Mouse (Mus musculus): Measurements from ENCODE around the gene Exosc2.
"Not testable (repeated sequence)": the region's sequence is repeated elsewhere in the genome, so short reads cannot be mapped to it uniquely, and the experiment has no call there.

Gene Exosc2

DNA sequence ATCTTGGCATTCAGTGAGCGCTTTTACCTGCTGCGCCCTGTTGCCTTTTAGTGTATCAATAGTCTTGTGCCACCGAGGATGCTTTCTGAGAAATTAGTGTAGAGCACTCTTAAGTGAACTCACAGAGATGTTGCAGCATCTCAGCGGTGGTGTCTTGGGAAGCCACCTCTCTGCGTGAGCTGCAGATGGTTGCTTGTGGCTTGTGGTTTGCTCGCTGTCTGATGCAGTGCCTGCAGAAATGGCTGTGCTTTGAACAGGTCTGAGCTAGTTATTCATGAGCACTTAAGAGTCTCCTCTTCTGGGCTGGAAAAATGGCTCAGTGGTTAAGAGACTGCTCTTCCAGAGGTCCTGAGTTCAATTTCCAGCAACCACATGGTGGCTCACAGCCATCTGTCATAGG is 8.1 kb downstream of the Exosc2 start:
- DNase-seq: no peak

DNA sequence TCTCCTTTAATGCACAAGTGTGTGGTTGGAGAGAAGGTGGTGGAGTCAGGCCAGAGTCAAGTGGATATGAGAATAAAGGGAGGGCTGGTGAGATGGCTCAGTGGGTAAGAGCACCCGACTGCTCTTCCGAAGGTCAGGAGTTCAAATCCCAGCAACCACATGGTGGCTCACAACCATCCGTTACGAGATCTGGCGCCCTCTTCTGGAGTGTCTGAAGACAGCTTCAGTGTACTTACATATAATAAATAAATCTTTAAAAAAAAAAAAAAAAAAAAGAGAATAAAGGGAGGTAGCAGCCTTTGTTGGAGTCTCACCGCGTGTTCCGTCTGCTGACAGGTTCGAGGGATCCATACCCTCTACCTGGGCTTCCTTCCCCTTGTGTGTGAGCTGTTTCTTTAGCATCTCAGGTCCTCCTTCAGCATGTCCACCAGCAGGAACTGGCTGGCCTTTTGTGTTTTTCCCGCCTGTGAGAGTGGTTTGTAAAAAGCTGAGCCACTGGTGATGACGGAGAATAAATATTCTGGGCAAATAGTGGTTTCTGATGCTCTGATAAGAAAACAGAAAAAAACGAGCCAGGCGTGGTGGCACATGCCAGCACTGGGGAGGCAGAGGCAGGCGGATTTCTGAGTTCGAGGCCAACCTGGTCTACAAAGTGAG is 10.7 kb downstream of the Exosc2 start:
- DNase-seq: not testable (repeated sequence)

DNA sequence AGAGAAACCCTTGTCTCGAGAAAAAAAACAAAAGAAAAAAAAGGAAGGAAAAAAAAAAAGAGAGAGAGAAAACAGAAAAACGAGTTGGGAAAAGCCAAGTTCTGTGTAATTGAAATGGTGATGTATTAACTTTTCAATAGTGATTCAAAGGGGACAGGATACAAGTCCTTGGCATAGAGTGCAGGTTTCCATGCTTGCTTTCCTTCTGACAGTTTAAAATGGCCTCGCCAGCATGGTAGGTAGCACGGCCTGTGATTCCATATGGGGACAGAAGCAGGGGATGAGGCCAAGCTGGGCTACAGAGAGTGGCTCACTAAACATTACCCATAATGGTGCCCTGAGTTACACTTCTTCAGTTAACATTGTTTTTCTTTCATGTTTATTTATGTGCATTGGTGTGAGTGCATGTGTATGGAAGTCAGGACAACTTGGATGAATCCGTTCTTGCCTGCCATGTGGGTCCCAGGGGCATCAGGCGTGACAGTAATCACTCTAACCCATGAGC is 11.3 kb downstream of the Exosc2 start:
- DNase-seq: peak in 1 of 2 experiments; percentile 43

DNA sequence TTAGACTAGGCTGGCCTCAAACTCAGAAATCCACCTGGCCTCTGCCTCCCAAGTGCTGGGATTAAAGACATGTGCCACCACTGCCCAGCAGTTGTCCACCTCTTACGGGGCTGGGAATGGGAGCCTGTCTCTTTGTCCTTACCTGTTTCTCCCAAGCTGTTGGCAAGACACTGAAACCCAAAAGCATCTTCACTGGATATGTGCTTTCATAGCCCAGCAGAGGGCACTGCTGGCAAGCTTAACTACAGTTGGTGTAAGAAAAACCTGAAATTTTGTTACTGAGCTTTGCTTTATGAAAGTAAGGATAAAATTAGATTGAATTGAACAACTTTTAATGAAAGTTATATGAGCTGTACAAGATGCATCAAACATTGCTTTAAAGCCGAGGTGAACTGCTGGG is 13.2 kb downstream of the Exosc2 start:
- peak; percentile 56 to 86 for DNase-seq

DNA sequence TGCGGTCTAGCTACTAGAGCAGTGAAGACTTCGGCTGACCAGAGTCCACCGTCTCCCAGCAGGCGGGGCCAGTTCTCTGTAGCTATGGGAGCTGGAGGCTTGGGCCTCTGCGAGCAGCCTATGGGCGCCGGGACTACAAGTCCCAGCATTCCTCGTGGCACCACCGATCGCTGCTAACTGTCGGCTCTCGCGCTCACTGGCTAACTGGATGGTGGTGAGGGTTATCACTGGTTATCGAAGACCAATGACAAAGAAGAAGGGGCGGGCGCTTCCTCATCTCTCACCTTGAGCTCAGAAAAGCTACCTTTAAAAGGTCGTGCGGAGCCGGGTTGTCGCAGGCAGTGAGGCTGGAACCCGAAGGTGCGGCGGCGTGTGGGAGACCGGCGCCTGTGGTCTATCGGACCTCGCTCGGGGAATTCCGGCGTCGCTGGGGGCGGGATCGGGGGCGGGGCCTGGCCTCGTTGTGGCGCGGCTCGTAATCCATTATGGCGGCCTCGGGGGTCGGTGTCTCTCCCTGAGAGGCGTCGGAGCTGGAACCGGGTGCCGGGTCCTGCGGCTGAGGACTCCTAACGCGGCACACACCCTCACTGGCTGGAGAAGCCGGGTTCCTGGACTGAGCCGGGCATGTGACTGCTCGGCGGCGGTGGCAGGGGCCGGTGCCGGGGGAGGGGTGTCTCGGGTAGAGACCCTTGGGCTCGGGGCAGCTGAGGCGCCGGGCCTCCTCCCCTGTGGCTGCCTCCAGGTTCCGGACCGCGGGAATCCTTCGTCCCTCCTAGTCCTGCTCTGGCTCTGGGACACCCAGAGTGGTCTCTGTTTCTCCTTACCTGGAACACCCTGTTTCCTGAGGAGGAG is 17.8 kb downstream of the Exosc2 start, which contains the start of gene Abl1:
Gene Abl1 (plus strand): TSS at position 303 of the 852 bp plus-strand sequence.
- DNase-seq: peak; percentile 97 to 99

DNA sequence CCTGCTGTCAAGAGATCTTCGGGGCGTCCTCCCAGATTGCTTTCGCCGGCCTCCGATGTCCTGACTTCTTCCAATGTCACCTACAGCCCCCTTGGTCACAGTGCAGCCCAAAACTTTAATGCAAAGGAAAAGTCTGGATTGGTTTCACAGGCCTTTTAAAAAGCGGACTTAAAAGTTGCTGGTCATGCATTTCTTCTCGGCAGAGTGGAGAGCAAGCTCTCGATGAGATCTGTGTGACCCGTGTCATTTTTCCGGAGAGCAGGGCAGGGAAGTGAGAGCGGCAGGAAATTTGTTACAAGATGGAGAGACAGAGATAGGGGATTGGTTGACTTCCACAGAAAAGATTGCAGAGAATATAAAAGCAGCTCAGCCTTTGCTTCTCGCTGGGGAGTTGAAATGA is 18.5 kb downstream of the Exosc2 start:
- peak; percentile 20 to 40 for DNase-seq

DNA sequence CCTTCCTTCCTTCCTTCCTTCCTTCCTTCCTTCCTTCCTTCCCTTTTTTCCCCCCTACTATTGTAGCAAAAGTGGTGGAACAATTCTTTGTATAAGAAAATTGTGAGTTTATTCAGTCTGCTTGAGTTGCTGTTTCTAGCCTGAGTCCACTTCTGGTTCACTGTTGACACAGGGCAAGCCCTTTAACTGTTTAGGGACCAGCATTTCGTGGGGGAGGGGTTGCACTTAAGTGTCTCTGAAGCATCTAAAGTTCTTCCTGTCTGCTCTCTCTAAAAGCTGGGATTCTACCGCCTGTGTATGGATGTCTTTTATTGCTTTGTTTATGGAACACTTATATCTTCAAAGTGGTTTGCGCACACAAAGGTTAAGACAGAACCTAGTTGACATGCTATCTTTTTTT is 19.5 kb downstream of the Exosc2 start:
- DNase-seq: peak in 1 of 2 experiments; percentile 36

DNA sequence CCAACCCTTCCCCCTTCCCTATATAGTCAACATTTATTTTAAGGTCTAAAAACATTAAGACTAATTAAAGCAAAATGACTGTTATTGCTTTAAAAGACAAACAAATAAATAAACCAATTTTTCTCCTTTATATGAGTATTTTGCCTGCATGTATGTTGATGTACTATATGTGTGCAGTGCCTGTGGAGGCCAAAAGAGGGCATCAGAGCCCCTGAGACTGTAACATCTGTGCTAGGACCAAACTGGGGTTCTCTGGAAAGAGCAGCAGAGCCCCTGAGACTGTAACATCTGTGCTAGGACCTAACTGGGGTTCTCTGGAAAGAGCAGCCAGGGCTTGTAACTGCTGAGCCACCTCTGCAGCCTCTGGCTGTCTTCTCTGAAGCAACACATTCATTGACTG is 27.7 kb downstream of the Exosc2 start:
- DNase-seq: peak in 1 of 2 experiments; percentile 38

DNA sequence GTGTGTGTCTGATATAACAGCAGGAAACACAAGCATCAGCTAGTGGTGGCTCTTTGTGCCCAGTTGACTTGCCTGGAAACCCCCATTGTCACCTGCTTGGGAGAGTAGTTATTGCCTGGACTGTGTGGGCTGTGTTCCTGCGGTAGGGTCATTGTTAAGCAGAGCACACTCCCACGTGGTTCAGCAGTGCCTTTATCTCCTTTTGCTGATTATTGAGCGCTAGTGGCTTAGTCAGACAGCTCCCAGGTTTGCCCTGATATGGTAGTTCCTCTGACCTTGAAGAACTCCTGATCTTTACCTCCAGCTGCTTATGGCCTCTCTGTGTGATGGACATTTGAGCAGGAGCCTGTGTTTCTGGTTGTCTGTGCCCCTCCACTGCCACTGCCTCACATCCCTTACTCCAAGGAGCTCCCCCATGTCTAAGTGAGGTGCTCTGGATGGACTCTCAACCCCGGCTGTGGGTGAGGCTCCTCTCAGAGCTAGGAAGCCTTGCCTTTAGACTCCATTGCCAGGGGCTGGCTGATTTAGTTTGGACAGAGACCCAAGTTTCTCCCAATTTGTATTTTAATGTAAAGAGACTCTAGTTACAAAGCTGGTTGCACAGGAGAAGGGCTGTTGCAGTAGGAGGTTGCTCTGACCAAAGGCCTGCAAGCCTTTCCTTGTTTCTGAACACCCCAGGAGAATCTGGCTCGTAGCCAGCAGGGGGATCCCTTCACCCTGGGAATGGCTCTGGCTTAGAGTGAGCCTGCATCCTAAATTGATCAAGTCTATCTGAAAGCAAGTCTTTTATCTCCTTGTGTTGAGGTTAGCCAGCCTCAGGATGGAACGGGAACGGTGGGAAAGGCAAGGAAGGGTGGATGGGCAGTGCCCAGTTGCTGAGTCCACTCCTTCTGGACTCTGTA is 30.3 kb downstream of the Exosc2 start:
- DNase-seq: peak; percentile 40 to 44

DNA sequence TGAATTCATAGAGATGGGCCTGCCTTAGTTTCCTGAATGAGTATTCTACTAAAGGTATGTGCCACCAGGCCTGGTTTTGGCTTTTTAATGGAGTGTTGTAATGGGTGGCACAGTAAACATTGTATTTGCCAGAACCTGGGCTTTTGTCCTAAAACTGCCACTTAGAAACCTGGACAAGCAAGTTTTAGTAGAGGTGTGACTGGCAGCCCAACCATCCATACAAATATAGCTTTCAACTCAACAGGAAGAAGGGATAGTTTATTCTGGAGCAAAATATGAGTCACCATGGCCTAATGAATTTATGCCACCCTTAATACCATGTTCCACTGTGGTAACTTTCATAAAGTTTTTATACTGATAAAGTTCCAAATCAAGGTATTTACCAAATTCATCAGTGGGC is 32.7 kb downstream of the Exosc2 start:
- no peak for DNase-seq

DNA sequence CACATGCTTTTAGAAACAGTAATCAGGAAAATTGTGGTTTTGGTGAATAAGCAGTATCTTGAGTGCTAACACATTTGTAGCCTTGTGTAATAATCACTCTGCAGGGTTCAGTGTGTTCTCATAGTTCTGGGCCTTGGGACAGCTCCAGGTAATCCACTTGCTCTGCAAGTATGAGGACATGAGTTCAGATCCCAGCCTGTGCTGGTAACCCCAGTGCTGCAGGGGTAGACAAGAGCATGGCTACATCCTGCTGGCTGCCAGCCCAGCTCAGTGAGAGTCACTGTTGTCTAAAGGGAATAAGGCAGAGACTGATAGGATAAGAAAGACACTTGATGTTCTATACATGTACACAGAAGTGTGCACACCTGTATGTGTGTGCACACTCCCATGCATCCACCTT is 35.4 kb downstream of the Exosc2 start:
- DNase-seq: no peak

DNA sequence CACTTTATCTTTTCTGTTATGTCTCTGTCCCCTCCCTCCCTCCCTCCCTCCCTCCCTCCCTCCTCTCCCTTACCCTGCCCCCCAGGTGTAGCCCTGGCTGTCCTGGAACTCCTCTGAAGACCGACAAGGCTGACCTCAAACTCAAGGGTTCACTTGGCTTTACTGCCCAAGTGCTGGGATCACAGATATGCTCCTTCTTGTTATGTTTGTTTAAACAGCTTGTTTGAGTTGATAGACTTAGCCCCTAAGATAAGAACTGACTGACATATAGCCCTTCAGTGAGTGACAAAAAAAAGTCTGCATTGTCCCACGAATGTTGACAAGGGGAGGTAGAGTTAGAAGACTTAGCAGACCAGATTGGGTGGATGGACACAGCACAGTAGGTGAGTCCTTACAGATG is 36.0 kb downstream of the Exosc2 start:
- no peak for DNase-seq

DNA sequence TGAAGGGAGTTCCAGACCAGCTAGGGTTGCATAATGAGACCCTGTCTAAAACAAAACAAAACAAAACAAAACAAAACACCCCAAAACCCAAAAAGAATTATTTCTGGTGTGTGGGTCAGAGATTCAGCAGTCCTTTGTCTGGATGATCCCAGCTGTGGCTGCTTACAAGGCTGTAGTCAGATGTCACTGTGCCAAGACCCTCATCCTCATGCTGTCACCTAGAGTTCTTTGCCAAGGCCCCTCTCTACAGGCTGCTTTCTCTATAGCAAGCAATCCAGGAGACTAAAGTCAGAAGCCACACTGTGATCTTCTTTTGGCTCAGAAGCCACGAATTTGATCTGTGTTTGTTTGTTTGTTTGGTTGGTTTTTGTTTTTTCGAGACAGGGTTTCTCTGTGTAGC is 42.2 kb downstream of the Exosc2 start:
- no peak for DNase-seq

DNA sequence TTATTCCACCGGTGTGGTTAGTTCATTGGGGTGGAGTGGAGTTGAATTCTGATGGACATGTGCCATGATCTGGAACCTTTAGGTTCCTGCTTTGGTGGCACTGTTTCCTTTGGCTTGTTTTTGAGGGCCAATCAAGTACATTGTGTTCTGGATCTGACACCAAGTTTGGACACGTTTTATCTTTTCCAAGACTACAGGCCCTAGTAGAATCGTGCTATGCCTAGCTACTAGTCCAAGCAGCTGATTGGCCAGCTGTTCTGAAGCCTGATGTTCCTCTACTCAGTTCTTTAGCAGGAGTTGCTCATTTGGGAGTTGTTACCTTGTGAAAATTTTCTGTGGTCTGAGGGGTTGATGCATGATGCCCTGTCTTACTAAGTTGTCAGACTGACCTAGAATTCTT is 43.3 kb downstream of the Exosc2 start:
- DNase-seq: no peak

DNA sequence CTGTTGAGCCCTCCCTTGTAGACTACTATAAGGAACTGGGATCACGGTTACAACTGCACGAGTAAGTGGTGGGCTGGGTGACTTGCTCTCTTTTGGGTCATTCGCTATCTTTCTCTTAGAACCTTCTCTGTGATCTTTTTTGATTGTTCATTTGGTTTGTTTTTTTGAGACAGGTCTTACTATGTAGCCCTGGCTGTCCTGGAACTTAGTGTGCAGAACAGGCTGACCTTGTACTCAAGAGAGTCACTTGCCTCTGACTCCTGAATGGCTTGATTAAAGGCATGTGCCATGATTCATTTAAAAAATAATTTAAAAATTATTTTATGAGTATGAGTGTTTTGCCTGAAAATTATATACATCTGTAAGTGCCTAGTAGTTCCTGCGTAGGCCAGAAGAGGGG is 44.3 kb downstream of the Exosc2 start:
- no peak for DNase-seq

DNA sequence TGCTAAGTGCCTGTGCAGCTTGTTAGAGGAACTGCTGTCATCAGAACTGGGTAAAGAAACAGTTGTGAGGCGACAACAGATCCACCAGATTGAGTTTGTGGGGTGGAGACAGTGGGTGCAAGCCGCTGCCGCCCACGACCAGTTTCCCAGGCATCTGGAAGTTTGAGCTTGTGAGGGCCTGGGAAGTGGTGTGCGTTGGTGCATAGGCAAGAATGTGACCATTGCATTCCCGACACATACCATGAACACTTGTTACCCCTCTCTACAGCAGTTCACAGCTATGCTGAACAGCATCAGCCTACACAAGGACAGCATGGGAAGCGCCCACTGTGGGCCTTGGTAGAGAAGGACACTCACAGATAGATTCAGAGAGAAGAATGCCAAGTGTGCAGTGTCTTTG is 45.5 kb downstream of the Exosc2 start:
- no peak for DNase-seq

DNA sequence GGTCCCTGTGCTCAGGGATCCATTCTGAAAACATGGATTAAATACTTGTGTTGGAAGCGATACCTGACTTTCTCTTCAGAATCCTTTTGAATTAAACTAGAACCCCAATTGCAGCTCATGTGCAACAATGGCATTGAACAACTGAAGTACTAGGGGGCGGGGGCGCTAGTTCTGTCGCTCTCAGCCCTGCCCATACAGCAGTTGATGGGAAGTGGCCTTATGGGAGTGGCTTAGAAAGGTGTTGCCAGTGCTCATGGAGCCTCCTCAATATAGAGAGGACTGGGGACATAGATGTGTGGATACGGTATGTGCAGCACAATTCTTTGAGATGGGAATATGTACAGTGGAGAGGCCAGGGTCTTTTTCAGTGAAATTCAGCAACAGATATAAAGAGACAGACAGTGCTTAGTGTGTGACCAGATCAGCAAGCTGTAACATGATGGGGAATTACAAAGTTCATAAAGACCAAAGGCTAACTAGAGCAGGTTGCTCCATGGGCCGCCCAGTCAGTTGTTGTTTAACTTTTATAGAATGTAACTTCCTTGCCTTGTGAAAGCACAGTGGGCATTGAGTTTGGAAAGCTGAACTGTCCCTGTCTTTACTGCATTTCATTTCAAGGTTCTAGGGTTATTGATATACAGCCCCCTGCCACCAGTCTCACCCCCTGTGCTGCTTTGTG is 48.8 kb downstream of the Exosc2 start:
- peak; percentile 51 to 80 for DNase-seq

DNA sequence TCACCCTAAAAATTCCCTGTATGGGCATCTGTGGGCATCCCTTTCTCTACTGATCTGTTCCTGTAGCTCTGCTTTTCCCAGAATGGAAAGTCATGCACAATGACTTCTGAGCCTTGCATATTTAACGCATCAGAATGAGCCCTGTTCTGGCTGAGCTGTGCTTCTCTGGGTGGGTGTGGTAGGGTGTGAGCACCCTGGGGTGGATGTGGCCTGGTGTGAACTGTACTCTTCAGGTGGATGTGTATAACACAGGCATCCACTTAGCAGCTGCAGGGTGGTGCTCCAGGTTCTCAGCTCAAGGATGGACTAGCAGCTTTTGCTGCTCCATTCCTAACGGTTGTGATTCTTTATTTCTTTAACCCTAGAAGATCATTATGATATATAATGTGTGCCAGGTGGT is 49.4 kb downstream of the Exosc2 start:
- no peak for DNase-seq

DNA sequence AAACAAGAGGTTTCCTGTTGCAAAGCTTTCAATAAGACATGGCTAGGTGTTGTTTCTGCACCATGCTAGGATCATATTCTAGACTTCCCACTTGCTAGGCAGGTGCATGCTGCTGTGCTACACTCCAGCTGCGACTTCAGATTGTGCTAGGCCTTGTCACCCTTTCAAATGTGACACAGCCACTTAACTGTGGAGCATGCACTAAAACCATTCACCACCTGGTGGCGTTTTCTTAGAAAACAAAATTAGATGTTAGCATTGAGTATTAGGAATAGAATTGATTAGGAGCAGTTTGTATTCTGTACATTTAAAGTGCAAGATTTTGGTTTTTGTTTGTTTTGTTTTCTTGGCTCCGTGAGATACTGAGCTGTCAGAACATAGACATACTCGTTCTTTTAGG is 50.3 kb downstream of the Exosc2 start:
- DNase-seq: peak in 1 of 2 experiments; percentile 53

DNA sequence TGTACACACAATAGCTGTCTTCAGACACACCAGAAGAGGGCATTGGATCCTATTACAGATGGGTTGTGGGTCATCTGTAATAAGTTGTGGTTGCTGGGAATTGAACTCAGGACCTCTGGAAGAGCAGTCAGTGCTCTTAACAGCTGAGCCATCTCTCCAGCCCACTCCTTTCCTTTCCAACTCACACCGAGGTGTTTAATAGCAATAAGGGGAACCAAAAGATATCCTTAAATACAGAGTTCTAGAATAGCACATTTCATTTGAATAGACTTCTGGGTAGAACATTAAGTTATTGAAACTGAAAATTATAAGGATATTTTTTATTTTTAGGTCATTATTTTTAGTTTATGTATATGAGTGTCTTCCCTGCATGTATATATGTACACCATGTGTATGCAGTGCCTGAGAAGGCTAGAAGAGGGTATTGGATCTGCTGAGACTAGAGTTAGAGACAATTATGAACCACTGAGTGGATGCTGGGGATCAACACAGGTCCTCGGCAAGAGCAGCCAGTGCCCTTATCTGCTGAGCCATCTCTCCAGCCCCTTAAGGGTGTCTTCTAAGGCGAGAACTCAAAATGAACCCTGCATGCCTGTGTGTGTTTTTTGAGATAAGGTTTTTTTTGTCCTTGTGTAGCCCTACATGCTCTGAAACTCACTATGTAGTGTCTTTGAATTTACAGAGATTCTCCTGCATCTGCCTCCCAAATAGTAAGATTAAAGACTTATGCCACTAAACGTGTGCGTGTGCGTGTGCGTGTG is 54.4 kb downstream of the Exosc2 start:
- no peak for DNase-seq

DNA sequence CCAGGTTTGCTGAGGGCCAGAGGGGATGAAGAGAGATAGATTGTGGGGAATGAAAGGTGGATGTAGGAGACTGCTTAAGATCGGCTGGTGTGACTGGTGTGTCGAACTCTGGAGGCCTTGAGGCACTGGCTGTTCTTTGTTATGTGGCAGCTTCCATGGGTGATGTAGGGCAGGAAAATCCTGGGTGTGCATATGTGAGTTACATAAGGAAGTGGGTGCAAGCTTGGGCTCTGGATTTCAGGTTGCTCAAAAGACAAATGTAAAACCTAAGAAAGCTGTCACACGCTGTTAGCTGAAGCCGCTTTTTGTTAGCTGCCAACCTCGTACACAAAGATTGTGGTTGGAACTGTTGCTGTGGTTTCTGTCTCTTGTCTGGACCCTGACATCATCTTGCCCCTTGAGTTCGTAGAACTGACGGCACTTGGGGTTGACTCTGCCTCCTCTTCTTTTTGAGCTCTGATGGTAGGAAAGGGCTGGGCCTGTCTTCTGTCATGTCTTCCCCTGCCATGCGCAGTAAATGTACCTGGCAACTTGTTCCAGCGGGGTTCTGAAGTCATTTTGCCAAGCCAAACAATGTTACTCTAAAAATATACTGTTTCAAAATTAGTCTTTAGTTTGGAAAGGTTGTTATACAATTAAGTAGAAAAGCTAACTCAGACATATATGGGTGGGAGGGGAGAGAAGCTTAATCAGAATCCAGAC is 57.2 kb downstream of the Exosc2 start:
- peak in 1 of 2 experiments; percentile 35 for DNase-seq

Data from kidney, postnatal 36 days (tissue).